Mouse (Mus musculus) hindbrain, postnatal 0 days (tissue): ENCODE data around the gene Alk. TPM values are rescaled to one million over a fixed set of nuclear protein-coding genes. Genes with fewer than 3 reads are reported as not detected.

Experiments
- ATAC-seq: fragments of 200-750 bp; cut with Nextera tagmentation; 2 replicates; pipeline ENCODE4 v1.8.0; 2017; ENCODE audit warnings: mild to moderate bottlenecking, moderate TSS enrichment, moderate library complexity
- DNase-seq: peaks from one replicate; pipeline ENCODE4 v3.0.0-alpha.2; 2015; ENCODE audit warnings: low spot score
- H3K27ac ChIP-seq: fragments of 300-500 bp; sonication (generic); 2 replicates; pipeline ENCODE4 v1.5.1; 2014; ENCODE audit warnings: mild to moderate bottlenecking
- H3K27me3 ChIP-seq: fragments of 300-500 bp; sonication (generic); 2 replicates; pipeline ENCODE4 v1.6.1; 2014; ENCODE audit warnings: low read length, mixed read lengths; ENCODE audit not compliant: insufficient read depth
- H3K36me3 ChIP-seq: fragments of 300-500 bp; sonication (generic); 2 replicates; pipeline ENCODE4 v1.6.1; 2014; ENCODE audit warnings: low read length, mixed read lengths; ENCODE audit not compliant: insufficient read depth
- H3K4me1 ChIP-seq: fragments of 300-500 bp; sonication (generic); 2 replicates; pipeline ENCODE4 v1.6.1; 2014; ENCODE audit warnings: antibody characterized with exemption, low read length, mixed read lengths; ENCODE audit not compliant: insufficient read depth
- H3K4me2 ChIP-seq: fragments of 300-500 bp; sonication (generic); 2 replicates; pipeline ENCODE4 v1.6.1; 2014; ENCODE audit warnings: low read depth, mild to moderate bottlenecking, low read length, moderate library complexity, mixed read lengths
- H3K4me3 ChIP-seq: fragments of 300-500 bp; sonication (generic); 2 replicates; pipeline ENCODE4 v1.5.1; 2014; ENCODE audit warnings: low read length
- H3K9ac ChIP-seq: fragments of 300-500 bp; sonication (generic); replicated peaks from 2 replicates; pipeline ENCODE4 v1.6.1; 2014; ENCODE audit warnings: mild to moderate bottlenecking, low read length, moderate library complexity, mixed read lengths
- H3K9me3 ChIP-seq: fragments of 300-500 bp; sonication (generic); 2 replicates; pipeline ENCODE4 v1.6.1; 2016; ENCODE audit warnings: low read length, mixed read lengths
- CTCF ChIP-seq: IDR thresholded peaks from 2 replicates; pipeline ENCODE4 v1.5.1; 2016; ENCODE audit warnings: antibody characterized with exemption, control low read depth, low read depth
- WGBS: fragments of 180-500 bp; shearing (Covaris S2); extraction: QIAGEN DNeasy Blood & Tissue Kit; methylation state at CpG from one replicate; pipeline ENCODE4 v1.1.7; 2014; 5-methylcytosine and 5-hydroxymethylcytosine counted together
- polyA plus RNA-seq: library from polyadenylated mRNA; unstranded; fragments of >200 nt; fragmentation: Nextera tagmentation; extraction: Ambion mirVana; gene quantifications from 2 replicates; pipeline ENCODE4 v1.2.1, GENCODE M21; 2015
- total RNA-seq: library from RNA; depleted of rRNA; stranded (reverse); fragments of >200 nt; gene quantifications from 2 replicates; pipeline ENCODE4 v1.2.3, GENCODE M21; 2014

Alk gene
- total and polyA plus RNA-seq, 2 experiments from 2014 or later, result 3.4 to 17.1 TPM

DNA sequence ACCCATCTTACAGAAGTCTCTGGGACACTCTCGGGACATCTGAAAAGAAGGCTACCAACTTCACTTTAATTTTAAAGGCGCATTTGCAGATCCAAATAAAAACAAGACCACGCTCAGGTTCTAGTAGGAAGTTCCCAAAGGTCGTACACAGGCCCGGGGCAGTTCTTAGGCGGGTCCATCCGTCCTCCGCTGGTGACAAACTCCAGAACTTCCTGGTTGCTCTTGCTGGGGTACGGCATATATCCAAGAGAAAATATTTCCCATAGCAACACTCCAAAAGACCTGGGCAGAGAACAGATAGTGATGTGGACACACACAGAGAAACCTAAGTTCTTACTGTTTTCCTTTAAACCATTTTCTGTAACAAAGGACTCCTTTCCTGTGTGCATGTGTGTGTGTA, 729.6 kb downstream of the Alk start:
- no peak overlapping the region for H3K4me3 ChIP-seq
- H3K9ac ChIP-seq, result no peak overlapping the region
- DNase-seq, result no peak
- no peaks in the 10 kb centered on the region for H3K27me3 ChIP-seq
- no peak for ATAC-seq
- H3K36me3 ChIP-seq, result no peaks in the 10 kb centered on the region
- H3K9me3 ChIP-seq, result no peaks in the 10 kb centered on the region
- H3K4me1 ChIP-seq, result no peaks in the 10 kb centered on the region
- H3K4me2 ChIP-seq, result no peak overlapping the region
- no peak overlapping the region for H3K27ac ChIP-seq
- no peak for TF ChIP-seq CTCF
- 92% methylated on average over 9 of the region's 9 CpGs for WGBS

- TF ChIP-seq CTCF, result peak; percentile 74
- Histone ChIP-seq H3K4me2 (no peak overlapping the region), H3K9me3 (no peaks in the 10 kb centered on the region), H3K27ac (no peak overlapping the region), H3K4me1 (no peaks in the 10 kb centered on the region), H3K27me3 (no peaks in the 10 kb centered on the region), H3K36me3 (no peaks in the 10 kb centered on the region), H3K4me3 (no peak overlapping the region), H3K9ac (no peak overlapping the region)
- no peak for ATAC-seq
- 38% methylated on average over 6 of the region's 6 CpGs for WGBS
- peak; percentile 53 for DNase-seq
Observed at GRCm38 (mm10) chr17:71874077-71874476, 730.4 kb downstream of the Alk start.

DNA sequence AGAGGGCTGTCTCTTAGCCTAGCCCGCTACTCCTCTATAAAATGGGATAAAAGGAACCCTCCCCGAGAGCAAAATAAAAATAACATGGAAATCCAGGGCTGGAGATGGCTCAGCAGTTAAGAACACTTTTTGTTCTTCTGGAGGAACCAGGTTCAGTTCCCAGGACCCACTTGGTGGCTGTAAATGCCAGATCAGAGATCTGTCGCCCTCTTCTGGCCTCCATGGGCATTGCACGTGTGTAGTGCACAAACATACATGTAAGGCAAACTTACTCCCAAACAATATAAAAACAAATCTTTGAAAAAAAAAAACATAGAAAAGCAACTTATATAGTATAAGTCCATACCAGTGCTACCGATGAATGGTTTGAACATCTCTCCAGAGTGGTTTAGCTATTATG, 731.5 kb downstream of the Alk start:
- TF ChIP-seq CTCF, result peak; percentile 61
- Histone ChIP-seq H3K9me3 (no peaks in the 10 kb centered on the region), H3K4me3 (no peak overlapping the region), H3K36me3 (no peaks in the 10 kb centered on the region), H3K4me1 (no peaks in the 10 kb centered on the region), H3K27me3 (no peaks in the 10 kb centered on the region), H3K27ac (no peak overlapping the region), H3K9ac (no peak overlapping the region), H3K4me2 (no peak overlapping the region)
- ATAC-seq (no peak), DNase-seq (peak; percentile 10)
- WGBS, result 60% methylated on average over 5 of the region's 5 CpGs

DNA sequence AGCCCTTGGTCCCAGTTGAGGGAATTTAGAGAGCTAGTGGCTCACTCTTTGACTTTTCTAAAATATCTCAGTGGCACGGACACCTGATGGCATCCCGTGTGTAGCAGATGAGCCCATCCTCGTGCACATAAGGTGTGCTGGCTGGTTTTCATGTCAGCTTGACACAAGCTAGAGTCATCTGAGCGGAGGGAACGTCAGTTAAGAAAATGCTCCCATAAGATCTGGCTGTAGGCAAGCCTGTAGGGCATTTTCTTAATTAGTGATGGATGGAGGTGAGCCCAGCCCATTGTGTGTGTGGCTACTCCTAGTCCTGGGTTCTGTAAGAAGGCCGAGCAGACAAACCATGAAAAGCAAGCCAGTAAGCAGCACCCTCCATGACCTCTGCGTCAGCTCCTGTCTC, 732.4 kb downstream of the Alk start:
- Histone ChIP-seq H3K27me3 (no peaks in the 10 kb centered on the region), H3K9me3 (no peaks in the 10 kb centered on the region), H3K27ac (no peak overlapping the region), H3K9ac (no peak overlapping the region), H3K4me2 (no peak overlapping the region), H3K4me1 (no peaks in the 10 kb centered on the region), H3K4me3 (no peak overlapping the region), H3K36me3 (no peaks in the 10 kb centered on the region)
- DNase-seq (no peak), ATAC-seq (no peak)
- 78% methylated on average over 7 of the region's 7 CpGs for whole genome bisulfite sequencing
- TF ChIP-seq CTCF, result no peak

- Histone ChIP-seq H3K4me2 (no peak overlapping the region), H3K9me3 (no peaks in the 10 kb centered on the region), H3K4me1 (no peaks in the 10 kb centered on the region), H3K27ac (no peak overlapping the region), H3K27me3 (no peaks in the 10 kb centered on the region), H3K9ac (no peak overlapping the region), H3K36me3 (no peaks in the 10 kb centered on the region), H3K4me3 (no peak overlapping the region)
- 83% methylated on average over 1 of the region's 1 CpGs for WGBS
- no peak for ATAC-seq
- no peak for TF ChIP-seq CTCF
- DNase-seq, result no peak
Observed at GRCm38 (mm10) chr17:71870641-71871040, 733.8 kb downstream of the Alk start.

DNA sequence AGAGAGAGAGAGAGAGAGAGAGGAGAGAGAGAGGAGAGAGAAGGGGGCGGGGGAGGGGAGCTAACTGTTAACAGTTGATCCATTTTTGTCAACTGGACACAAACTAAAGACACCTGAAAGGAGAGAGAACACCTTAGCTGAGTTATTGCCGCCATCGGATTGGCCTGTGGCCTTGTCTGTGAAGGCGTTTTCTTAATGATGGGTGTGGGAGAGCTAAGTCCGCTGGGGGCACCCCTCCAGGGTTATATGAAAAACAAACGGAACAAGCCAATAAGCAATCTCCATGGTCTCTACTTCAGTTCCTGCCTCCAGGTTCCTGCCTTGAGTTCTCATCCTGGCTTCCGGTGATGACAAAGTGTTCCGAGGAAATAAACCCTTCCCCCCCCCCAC, 734.2 kb downstream of the Alk start:
- ATAC-seq, result no peak
- Histone ChIP-seq H3K36me3 (no peaks in the 10 kb centered on the region), H3K27me3 (no peaks in the 10 kb centered on the region), H3K4me3 (no peak overlapping the region), H3K27ac (no peak overlapping the region), H3K4me1 (no peaks in the 10 kb centered on the region), H3K9ac (no peak overlapping the region), H3K4me2 (no peak overlapping the region), H3K9me3 (no peaks in the 10 kb centered on the region)
- 89% methylated on average over 8 of the region's 8 CpGs for WGBS
- TF ChIP-seq CTCF, result no peak
- no peak for DNase-seq

GRCm38 (mm10) chr17:71869372-71870231, 734.8 kb downstream of the Alk start:
- ATAC-seq, result peak; percentile 73
- H3K27ac ChIP-seq, result no peak overlapping the region
- peak; percentile 52 for DNase-seq
- no peaks in the 10 kb centered on the region for H3K36me3 ChIP-seq
- TF ChIP-seq CTCF, result no peak
- no peaks in the 10 kb centered on the region for H3K4me1 ChIP-seq
- peak overlapping the region; percentile 43 for H3K4me3 ChIP-seq
- 5% methylated on average over 59 of the region's 60 CpGs for WGBS
- H3K9ac ChIP-seq, result peak overlapping the region; percentile 71
- H3K4me2 ChIP-seq, result peak overlapping the region; percentile 92
- H3K27me3 ChIP-seq, result no peaks in the 10 kb centered on the region
- H3K9me3 ChIP-seq, result no peaks in the 10 kb centered on the region
